Mouse (Mus musculus): ENCODE results near the gene Stx1a.

DNA sequence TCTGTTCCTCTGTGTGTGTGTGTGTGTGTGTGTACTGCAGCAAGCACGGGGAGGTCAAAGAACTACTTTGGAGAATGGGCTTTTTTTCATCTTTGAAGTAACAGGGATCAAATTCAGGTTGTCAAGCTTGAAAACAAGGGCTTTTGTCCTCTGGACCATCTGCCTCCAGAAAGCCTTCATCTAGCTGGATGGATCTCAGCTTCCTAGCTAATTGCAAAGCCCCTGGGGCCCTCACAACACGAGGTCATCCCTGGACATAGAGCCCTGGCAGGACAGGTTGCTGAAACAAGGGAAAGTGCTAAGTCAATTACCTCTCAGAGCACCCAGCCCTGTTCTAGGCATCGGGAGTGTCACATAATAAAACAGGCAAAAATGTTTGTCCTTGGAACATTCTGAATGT is 39.5 kb upstream of the Stx1a start:
- TF ChIP-seq POLR2A (IDR thresholded peaks at IDR 0.05; ENCODE audit: insufficient read length, low read depth) (no peak), MAX (IDR thresholded peaks at IDR 0.05; ENCODE audit: low read depth) (no peak), TCF12 (IDR thresholded peaks at IDR 0.05; ENCODE audit: insufficient read depth, poor library complexity, severe bottlenecking) (no peak), USF1 (IDR thresholded peaks at IDR 0.05; ENCODE audit: low read depth) (no peak), E2F4 (IDR thresholded peaks at IDR 0.05; ENCODE audit: insufficient read depth) (no peak), REST (IDR thresholded peaks at IDR 0.05; ENCODE audit: insufficient read depth, insufficient read length) (no peak), POLR2AphosphoS2 (IDR thresholded peaks at IDR 0.05; ENCODE audit: insufficient read length, low read depth) (no peak), MYOG (IDR thresholded peaks at IDR 0.05; ENCODE audit: control insufficient read depth in 1 of 3, insufficient read depth in 1 of 3, insufficient read length in 2 of 3, low read depth in 2 of 3) (no peak), TCF3 (IDR thresholded peaks at IDR 0.05; ENCODE audit: insufficient read length, low read depth) (no peak), CEBPB (IDR thresholded peaks at IDR 0.05; ENCODE audit: insufficient read depth, poor library complexity, severe bottlenecking) (no peak), SRF (IDR thresholded peaks at IDR 0.05; ENCODE audit: control insufficient read depth, insufficient read length, low read depth) (no peak)
